ENCODE assay signal across 17 mouse cellular contexts in genomic region chr1:126973871-126974270, GRCm38 (mm10).
DNase-seq lines count a peak whose midpoint lies in the region; ATAC-seq lines count a peak whose summit lies in the region.
"Had no signal": no experiment of that assay in that cellular context is flagged by ENCODE, and none has a peak within 500 bp of the region (broad histone marks: within the 10 kb centered on the region; RNA-seq: fewer than 3 reads in every experiment).

No protein-coding gene starts in this region.

- ATAC-seq in granulocyte monocyte progenitor cell, adult 5-6 weeks (replicated peaks; ENCODE audit: poor library complexity, severe bottlenecking) = no peak
- ATAC-seq: CD4-positive, CD25-positive, alpha-beta regulatory T cell, adult 4 months; forebrain, embryonic 14.5 days; forebrain, embryonic 16.5 days had no signal

- DNase-seq in 3T3-L1 (ENCODE audit: low read depth, low spot score) = peak; percentile 3
- peak; percentile 56 for DNase-seq in Muller cell, postnatal 12 days (ENCODE audit: inconsistent ontology term)
- peak; percentile 46 for DNase-seq in gonadal fat pad, adult 2 months (ENCODE audit: low read depth)
- DNase-seq in layer of hippocampus, postnatal 14 days (ENCODE audit: low spot score in 2 of 2) = no peak
- DNase-seq: adrenal gland, adult 2 months; adrenal gland, postnatal 10 days; adrenal gland, postnatal 36 days; B cell, adult 2 months; cerebellum, adult 11-12 months; cerebellum, adult 2 months; cerebellum, adult 9-10 months; cerebellum, postnatal 10 days; cerebellum, postnatal 25 days had no signal

Comparison
In these comparisons a context has a peak if more than half of its experiments do, and no peak if none do; other contexts are left out.
1. DNase-seq: peak in 3T3-L1 (single experiment), Muller cell, postnatal 12 days (single experiment) and gonadal fat pad, adult 2 months (single experiment); none in layer of hippocampus, postnatal 14 days (0 of 2).